Mouse (Mus musculus) hindbrain, embryonic 16.5 days (tissue): ENCODE results near the gene Nudcd2. TPM values are rescaled to one million over a fixed set of nuclear protein-coding genes. Genes with fewer than 3 reads are reported as not detected.

Experiments used
- ATAC-seq: fragments of 200-750 bp; cut with Nextera tagmentation; 2 replicates; pipeline ENCODE4 v1.8.0; 2017; ENCODE audit warnings: moderate TSS enrichment, moderate library complexity
- H3K27ac ChIP-seq: fragments of 300-500 bp; sonication (generic); 2 replicates; pipeline ENCODE4 v1.5.1; 2014; ENCODE audit warnings: low read depth, mild to moderate bottlenecking, control low read depth, low read length, moderate library complexity
- H3K27me3 ChIP-seq: fragments of 300-500 bp; sonication (generic); replicated peaks from 2 replicates; pipeline ENCODE4 v1.6.1; 2014; ENCODE audit warnings: low read length; ENCODE audit not compliant: control insufficient read depth, insufficient read depth
- H3K36me3 ChIP-seq: fragments of 300-500 bp; sonication (generic); 2 replicates; pipeline ENCODE4 v1.6.1; 2014; ENCODE audit warnings: mild to moderate bottlenecking, low read length, moderate library complexity, mixed read lengths; ENCODE audit not compliant: control insufficient read depth, insufficient read depth
- H3K4me1 ChIP-seq: fragments of 300-500 bp; sonication (generic); 2 replicates; pipeline ENCODE4 v1.6.1; 2014; ENCODE audit warnings: low read depth, low read length; ENCODE audit not compliant: control insufficient read depth, insufficient read depth
- H3K4me2 ChIP-seq: fragments of 300-500 bp; sonication (generic); 2 replicates; pipeline ENCODE4 v1.6.1; 2014; ENCODE audit warnings: mild to moderate bottlenecking, low read length, control low read depth, moderate library complexity
- H3K4me3 ChIP-seq: fragments of 300-500 bp; sonication (generic); 2 replicates; pipeline ENCODE4 v1.5.1; 2014; ENCODE audit warnings: mild to moderate bottlenecking, low read length, control low read depth, moderate library complexity
- H3K9ac ChIP-seq: fragments of 300-500 bp; sonication (generic); 2 replicates; pipeline ENCODE4 v1.6.1; 2014; ENCODE audit warnings: low read depth, mild to moderate bottlenecking, control low read depth, low read length, moderate library complexity
- H3K9me3 ChIP-seq: fragments of 300-500 bp; sonication (generic); 2 replicates; pipeline ENCODE4 v1.6.1; 2014; ENCODE audit warnings: mild to moderate bottlenecking, low read length, moderate library complexity; ENCODE audit not compliant: control insufficient read depth
- WGBS: fragments of 180-500 bp; shearing (Covaris S2); extraction: QIAGEN DNeasy Blood & Tissue Kit; methylation state at CpG from one replicate; pipeline ENCODE4 v1.1.7; 2014; 5-methylcytosine and 5-hydroxymethylcytosine counted together
- polyA plus RNA-seq: library from polyadenylated mRNA; unstranded; fragments of >200 nt; fragmentation: Nextera tagmentation; extraction: Ambion mirVana; gene quantifications from 2 replicates; pipeline ENCODE4 v1.2.1, GENCODE M21; 2015

The Nudcd2 gene
- polyA plus RNA-seq, 1 experiment from 2014 or later, result 61.1 TPM

- H3K4me1 ChIP-seq, result no peaks in the 10 kb centered on the region
- 39% methylated on average over 2 of the region's 2 CpGs for WGBS
- no peak overlapping the region for H3K4me2 ChIP-seq
- no peak overlapping the region for H3K27ac ChIP-seq
- H3K4me3 ChIP-seq, result no peak overlapping the region
- no peaks in the 10 kb centered on the region for H3K9me3 ChIP-seq
- no peak overlapping the region for H3K9ac ChIP-seq
- H3K27me3 ChIP-seq, result no peaks in the 10 kb centered on the region
- H3K36me3 ChIP-seq, result no peaks in the 10 kb centered on the region
- ATAC-seq, result no peak
Measured at GRCm38 (mm10) chr11:40781857-40782256, 48.4 kb downstream of the Nudcd2 start.

GRCm38 (mm10) chr11:40783346-40783745, 49.9 kb downstream of the Nudcd2 start:
- Histone ChIP-seq H3K4me3 (no peak overlapping the region), H3K4me2 (no peak overlapping the region), H3K27me3 (no peaks in the 10 kb centered on the region), H3K4me1 (no peaks in the 10 kb centered on the region), H3K9me3 (no peaks in the 10 kb centered on the region), H3K27ac (no peak overlapping the region), H3K36me3 (no peaks in the 10 kb centered on the region), H3K9ac (no peak overlapping the region)
- 90% methylated on average over 1 of the region's 1 CpGs for WGBS
- no peak for ATAC-seq

GRCm38 (mm10) chr11:40784326-40784725, 50.9 kb downstream of the Nudcd2 start:
- Histone ChIP-seq H3K27me3 (no peaks in the 10 kb centered on the region), H3K4me2 (no peak overlapping the region), H3K27ac (no peak overlapping the region), H3K4me1 (no peaks in the 10 kb centered on the region), H3K9ac (no peak overlapping the region), H3K9me3 (no peaks in the 10 kb centered on the region), H3K4me3 (no peak overlapping the region), H3K36me3 (no peaks in the 10 kb centered on the region)
- 73% methylated on average over 8 of the region's 8 CpGs for WGBS
- no peak for ATAC-seq

GRCm38 (mm10) chr11:40786900-40787299, 53.4 kb downstream of the Nudcd2 start:
- no peaks in the 10 kb centered on the region for H3K9me3 ChIP-seq
- WGBS, result 93% methylated on average over 2 of the region's 2 CpGs
- no peaks in the 10 kb centered on the region for H3K27me3 ChIP-seq
- H3K4me3 ChIP-seq, result no peak overlapping the region
- H3K9ac ChIP-seq, result no peak overlapping the region
- no peaks in the 10 kb centered on the region for H3K4me1 ChIP-seq
- no peak overlapping the region for H3K27ac ChIP-seq
- H3K36me3 ChIP-seq, result no peaks in the 10 kb centered on the region
- no peak for ATAC-seq
- H3K4me2 ChIP-seq, result no peak overlapping the region

Other genes starting within 250 kb of the Nudcd2 start
- 57.8 and 59.0 TPM in 2 replicates for gene Mat2b, start 38.5 kb upstream of the Nudcd2 start, polyA plus RNA-seq
- 7.0 and 8.1 TPM in 2 replicates for gene Hmmr, start 245 bp upstream of the Nudcd2 start, polyA plus RNA-seq
- gene Ccng1, start 21.6 kb downstream of the Nudcd2 start, polyA plus RNA-seq, result 44.4 TPM in 2 replicates